In genomic region chr15:94769227-94769626, GRCm38 (mm10) we compare ENCODE assay signal across 8 mouse cellular contexts.
DNase-seq lines count a peak whose midpoint lies in the region; ATAC-seq and TF ChIP-seq lines count a peak whose summit lies in the region.

No protein-coding gene starts in this region.

- no peak overlapping the region for H3K27ac ChIP-seq in forebrain, postnatal 0 days (ENCODE audit: low read depth, low read length)

- H3K9me3 ChIP-seq in forebrain, postnatal 0 days (ENCODE audit: low read length): no peaks in the 10 kb centered on the region

- intact Hi-C loops in gastrocnemius, postnatal 36 days (cut with DNase I): no loop called here

- peak; percentile 80 for TF ChIP-seq CTCF in forebrain, postnatal 0 days (IDR thresholded peaks at IDR 0.05; ENCODE audit: low read depth)

- H3K36me3 ChIP-seq in forebrain, postnatal 0 days (ENCODE audit: insufficient read depth): no peaks in the 10 kb centered on the region

- peak; percentile 8 for DNase-seq in gastrocnemius, adult 18-20 months (ENCODE audit: low spot score)
- no peak for DNase-seq in gastrocnemius, postnatal 36 days
- DNase-seq in A20 (ENCODE audit: low read depth, low spot score): peak; percentile 3
- DNase-seq in cerebellum, adult 18-20 months: peak; percentile 59 to 62
- peak; percentile 90 for DNase-seq in forebrain, postnatal 0 days
- DNase-seq in layer of hippocampus, adult 9-11 months: peak; percentile 45
- DNase-seq in neural tube, embryonic 10.5 days (ENCODE audit: extremely low spot score, low spot score): peak; percentile 38

- no peak overlapping the region for H3K4me2 ChIP-seq in forebrain, postnatal 0 days (ENCODE audit: low read depth)

- 12% methylated on average over 4 of the region's 4 CpGs for WGBS in forebrain, postnatal 0 days

- no peak overlapping the region for H3K4me3 ChIP-seq in forebrain, postnatal 0 days (ENCODE audit: low read depth, low read length)

- peaks cover 9% of the 10 kb centered on the region; the same call in 1 of the 2 replicates for H3K4me1 ChIP-seq in forebrain, postnatal 0 days (ENCODE audit: insufficient read depth)

- peak; percentile 92 for ATAC-seq in forebrain, postnatal 0 days
- ATAC-seq in erythroblast, adult 5-6 weeks (replicated peaks; ENCODE audit: low FRiP score, poor library complexity, severe bottlenecking): no peak

- H3K27me3 ChIP-seq in forebrain, postnatal 0 days (ENCODE audit: insufficient read depth, low read length): no peaks in the 10 kb centered on the region

- no peak overlapping the region for H3K9ac ChIP-seq in forebrain, postnatal 0 days

Comparison
In these comparisons a context has a peak if more than half of its experiments do, and no peak if none do; other contexts are left out.
1. DNase-seq: peak in gastrocnemius, adult 18-20 months (single experiment), A20 (single experiment), cerebellum, adult 18-20 months (2 of 2), forebrain, postnatal 0 days (single experiment), layer of hippocampus, adult 9-11 months (single experiment) and neural tube, embryonic 10.5 days (single experiment); none in gastrocnemius, postnatal 36 days (0 of 2).